Mouse (Mus musculus) left cerebral cortex, adult 8-10 months (tissue): Measurements from ENCODE around the gene Prkca. TPM values are rescaled to one million over a fixed set of nuclear protein-coding genes. Genes with fewer than 3 reads are reported as not detected.

Source experiments
- DNase-seq, 2 experiments: peaks; one replicate each; pipeline ENCODE4 v3.0.0; 2022; ENCODE audit warnings: low spot score in 2 of 2
- total RNA-seq, 4 experiments: library from RNA; stranded (reverse); gene quantifications; 2 replicates each; pipeline ENCODE4 v1.2.4; 2022

Gene Prkca
- total RNA-seq, 4 experiments from 2014 or later, result 132 to 162 (median 144) TPM

DNA sequence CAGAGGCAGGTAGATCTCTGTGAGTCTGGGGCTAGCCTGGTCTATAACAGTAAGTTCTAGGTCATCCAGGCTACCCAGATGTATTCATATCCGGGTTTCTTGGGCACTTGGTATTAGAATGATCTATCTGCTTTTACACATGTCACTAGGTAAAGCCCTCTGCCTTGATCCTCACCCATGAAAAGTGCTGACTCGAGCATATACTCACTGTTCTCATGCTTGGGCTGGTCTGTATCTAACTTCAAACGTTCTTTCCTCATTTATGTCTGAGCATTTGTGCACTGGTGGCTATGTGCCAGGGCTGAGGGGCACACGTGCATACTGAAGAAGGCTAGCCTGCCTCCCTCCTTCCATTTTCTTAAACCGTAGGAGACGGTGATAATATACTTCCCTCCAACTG lies 272.5 kb downstream of the Prkca start:
- DNase-seq, result no peak

DNA sequence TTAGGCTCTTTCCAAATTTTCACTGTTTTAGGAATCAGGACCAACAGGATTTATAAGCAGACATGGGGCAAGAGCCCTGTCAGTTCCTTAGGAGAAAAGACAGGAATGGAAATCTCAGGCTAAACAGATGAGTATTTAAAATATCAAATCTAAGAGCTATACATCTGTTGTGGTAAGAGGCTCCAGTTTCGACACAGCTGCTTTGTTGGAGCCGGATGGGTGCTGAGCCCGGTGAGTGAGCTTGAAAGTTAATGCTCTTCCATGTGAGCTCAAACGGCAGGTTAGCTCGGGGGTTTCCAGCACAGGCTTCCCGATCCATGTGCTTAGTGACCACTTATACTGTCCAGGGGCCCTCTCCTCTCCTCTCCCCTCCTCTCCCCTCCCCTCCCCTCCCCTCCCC lies 273.7 kb downstream of the Prkca start:
- DNase-seq, result no peak

DNA sequence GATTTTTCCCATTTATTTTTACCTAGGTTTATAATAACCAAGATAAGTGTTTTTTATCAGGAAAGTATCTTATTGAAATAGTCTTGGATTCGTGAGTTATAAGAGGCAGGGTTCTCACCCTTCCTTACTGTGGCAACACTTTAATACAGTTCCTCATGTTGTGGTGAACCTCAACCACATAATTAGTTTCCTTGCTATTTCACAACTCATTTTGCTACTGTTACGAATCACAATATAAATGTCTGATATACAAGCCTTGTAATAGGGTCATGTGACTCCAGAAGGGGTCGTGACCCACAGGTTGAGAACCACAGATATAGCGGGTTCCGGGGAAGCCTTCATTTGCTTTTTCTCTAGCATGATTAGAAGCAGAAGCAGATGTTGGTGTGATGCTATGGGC lies 275.3 kb downstream of the Prkca start:
- DNase-seq, result no peak

DNA sequence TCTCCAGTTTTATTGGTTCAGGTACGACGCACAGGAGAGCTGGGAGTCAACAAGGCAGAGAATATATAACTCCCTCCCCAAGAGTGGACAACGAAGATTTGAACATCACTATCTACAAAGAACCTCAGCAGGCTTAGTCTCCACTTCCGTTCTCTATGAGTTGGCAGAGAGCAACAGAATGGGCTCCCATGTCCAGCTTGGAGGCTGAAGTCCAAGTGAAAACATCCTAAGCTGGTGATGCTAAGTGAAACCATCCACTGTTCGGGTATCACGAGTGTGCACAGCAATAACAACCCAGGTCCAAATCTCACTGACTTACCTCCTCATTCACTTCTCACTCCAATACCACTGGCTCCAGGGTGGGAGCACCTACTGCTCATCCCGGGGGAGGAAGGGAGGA lies 276.6 kb downstream of the Prkca start:
- DNase-seq, result no peak

DNA sequence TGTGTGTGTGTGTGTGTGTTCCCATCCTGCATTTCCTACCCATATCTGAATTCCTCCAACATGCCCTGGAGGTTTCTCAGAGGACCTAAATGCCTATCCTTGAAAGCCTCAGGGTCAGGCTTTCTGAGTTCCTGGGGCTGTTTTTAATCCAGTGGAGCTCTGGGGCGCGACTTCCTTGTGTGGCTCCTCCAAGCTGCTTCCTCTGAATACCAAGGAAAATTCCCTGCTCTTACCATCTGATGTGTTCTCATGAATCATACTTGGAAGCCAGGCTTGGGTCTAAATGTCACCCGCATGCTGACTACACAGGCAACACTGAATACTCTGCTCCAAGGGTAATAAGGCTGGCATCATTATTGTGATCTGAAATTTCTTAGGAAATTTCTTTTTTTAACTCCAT lies 279.3 kb downstream of the Prkca start:
- peak in 1 of 2 experiments; percentile 41 for DNase-seq

DNA sequence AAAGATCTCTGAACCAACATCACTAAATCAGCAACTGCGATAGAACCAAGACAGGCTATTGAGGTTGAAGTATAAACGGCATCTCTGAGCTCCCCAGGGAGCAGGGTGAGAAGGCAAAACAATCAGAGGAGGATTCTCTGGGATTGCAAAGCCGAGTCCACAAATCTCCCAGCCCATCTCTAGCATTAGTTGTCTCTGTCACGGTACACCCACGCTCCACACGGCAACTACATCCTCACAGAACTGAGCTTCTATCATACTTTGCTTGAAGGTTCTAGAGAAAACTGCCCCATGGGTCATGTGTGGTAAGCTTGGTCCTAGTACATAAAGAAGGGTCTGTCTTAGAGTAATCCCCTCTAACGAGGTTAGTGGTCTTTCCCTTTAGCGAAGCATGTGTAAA lies 280.6 kb downstream of the Prkca start:
- DNase-seq, result no peak

DNA sequence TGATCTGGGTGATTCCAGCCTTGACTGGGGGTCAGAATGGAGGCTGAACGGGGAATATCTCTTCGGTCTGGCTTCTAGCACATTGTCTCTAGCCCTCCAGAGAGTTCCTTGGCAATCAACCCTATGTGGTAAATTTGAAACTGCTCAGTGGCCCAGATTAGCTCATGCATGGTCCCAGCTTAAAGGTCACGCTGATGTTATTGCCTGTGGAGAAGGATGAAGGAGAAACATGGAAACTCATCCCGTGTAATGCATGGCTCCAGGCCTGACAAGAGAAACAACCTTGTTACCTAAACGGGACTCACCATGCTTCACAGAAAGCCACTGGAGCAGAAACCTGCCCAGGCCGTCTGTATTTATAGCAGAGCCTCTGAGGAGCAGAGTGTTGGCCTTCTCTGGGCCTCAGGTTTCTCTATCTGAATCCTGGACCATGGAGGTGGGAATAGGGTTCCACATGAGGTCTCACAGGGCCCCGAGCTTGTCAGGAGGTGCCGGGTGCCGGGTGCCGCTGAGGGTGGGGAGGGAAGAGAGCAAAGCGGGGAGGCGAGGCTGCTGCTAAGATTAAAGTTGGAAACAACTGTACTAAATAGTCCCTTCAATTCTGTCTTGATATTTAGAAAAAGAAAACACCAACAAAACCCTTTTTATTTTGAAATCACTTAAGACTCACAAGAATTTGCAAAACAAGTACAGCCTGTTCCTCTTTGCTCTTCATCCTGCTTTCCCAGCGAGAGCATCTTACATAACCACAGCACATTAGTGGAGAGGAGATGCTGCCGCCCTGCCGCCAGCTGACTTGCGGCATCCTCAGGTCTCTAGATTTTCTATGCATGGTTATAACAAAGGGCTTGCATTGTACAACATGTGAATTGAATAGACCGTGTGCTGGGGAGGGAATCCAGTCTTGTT lies 281.9 kb downstream of the Prkca start:
- DNase-seq, result peak in 1 of 2 experiments; percentile 71

DNA sequence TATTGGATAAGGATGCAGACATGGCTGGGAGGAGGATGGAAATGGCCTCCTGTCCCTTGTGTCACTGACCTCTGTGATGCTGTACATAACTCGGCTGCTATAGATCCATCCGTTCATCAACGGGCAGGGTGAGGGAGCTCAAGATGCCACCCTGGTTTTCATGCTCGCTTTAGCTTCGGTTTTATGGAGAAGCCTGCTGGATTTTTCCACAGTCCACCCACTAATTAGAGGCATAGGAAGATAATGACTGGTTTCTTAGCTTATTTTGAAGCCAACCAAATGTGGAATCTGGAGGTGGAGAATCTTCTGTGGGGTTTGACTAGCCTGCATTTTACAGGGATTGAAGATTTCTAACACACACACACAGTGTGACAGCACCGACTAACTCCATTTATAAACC lies 286.6 kb downstream of the Prkca start:
- no peak for DNase-seq

DNA sequence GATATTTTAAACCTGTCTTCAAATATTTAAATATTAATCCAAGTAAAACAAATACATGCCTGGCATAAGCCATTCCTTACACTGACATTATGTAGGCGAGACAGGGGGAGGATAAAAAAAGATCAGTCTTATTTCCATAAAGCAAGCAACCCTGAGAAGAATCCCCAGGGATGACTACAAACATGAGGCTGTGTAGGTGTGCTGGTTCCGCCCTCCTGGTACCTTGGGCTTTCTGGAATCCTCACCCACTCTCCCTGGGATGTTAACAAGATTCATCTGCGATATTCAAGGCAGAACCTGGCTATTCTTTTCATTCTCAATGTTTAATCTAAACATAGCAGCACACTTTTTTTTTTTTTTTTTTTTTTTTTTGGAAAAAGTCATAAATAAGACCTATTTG lies 289.1 kb downstream of the Prkca start:
- DNase-seq, result peak in 1 of 2 experiments; percentile 67

DNA sequence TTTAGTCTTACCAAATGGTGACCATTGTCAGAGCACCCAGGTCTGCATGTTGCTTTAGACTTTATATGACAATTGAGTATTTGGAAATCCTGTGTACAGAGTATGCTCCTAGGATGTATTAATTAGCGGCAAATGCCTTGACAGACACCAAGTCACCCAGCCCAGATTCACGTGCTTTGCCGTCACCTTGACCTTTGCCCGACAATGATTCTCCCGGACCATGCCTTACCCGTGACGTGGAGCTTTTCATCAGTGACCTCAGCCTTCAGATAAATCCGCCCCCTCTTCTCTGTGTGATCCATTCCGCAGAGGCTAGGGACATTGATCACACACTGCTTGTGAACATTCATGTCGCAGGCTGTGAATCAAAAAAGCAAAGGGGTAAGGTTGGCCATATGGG lies 290.0 kb downstream of the Prkca start:
- no peak for DNase-seq

DNA sequence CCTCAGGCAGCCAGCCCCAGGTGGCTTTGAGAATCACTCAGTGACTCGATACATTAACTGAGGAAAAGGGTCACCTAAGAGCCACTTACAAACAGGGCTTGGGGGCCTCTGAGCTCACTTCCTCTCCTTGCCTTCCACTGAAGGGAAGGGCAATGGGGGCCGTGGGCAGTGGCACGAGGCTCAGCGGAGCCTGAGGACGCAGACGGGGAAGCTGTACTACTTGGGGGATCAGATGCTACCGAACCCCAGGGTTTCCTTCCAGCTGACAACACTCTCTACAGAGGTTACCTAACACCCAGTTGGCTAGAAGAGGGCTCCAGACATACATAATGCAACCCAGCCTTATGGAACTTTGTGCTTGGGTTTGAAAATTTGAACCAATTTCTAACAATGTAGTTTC lies 302.1 kb downstream of the Prkca start:
- no peak for DNase-seq

DNA sequence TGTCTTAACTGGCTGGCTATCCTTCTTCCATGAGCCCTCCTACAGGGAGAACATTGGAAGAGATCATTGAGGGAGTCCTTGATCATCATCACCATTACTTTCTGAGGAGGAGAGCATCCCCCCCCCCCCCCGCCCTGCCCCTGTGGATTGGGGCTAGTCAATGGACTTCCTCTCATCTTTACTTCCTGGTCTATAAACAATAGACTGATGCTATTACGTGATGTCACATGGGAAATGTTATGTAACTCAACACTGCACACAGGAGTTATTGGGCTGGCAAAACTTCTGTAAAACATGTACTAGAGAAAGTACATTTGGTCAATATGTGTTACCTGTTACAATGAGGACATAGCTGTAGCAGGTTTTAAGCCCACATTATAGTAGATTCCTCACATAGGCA lies 302.9 kb downstream of the Prkca start:
- no peak for DNase-seq

DNA sequence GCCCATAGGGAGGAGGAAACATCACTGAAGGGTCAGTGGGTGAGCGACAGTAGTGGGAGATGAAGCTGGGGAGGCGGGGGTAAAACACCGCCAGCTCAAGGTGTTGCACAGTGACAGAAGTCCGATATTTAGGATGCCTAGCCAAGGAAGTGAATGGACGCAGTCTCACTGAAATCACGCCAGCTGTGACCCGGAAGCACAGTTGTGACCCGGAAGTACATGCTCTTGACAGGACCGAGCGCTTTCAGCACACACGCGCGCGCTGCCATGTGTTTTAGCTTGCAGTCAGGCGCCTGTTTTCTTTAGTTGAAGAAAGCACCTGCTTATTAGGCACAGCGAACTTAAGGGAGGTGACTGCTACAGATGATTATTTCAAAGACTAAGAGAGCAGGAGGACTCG lies 304.0 kb downstream of the Prkca start:
- DNase-seq, result no peak

DNA sequence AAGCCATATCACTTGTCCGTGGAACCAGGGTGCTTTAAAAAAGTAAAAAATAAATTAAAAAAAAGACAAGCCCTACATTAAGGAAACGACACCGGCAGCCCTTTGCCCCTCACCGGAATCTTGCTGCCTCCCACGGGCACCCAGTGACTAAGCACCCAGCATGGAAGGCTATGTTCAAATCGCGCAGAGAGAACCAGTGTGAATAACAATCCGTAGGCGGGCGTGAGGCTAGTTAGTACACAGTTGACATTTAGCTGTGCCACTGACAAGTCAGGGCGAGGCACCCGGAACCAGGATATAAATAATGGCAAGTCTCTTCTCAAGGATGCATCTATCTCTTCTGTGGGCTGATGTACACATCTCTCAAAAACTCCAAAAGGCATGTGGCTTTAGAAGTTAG lies 304.7 kb downstream of the Prkca start:
- peak in 1 of 2 experiments; percentile 68 for DNase-seq

DNA sequence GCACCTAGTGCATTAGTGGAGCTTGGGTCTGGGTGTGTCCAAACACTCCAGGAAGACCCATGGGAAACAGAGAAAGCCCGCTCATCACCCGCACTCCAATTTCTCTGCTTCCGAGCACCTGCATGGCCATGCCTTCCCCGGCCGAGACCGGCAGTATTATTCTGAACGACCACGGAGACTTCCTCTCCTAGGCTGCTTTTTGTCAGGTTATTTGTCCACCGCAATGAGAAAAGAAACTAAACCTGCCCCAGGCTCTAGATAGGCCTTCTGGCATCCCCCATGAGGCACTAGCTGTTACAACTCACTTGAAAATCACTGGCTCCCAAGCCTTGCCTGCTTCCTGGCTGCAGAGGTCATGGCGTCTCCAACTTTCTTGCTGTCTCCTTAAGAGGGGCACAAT lies 307.4 kb downstream of the Prkca start:
- no peak for DNase-seq

DNA sequence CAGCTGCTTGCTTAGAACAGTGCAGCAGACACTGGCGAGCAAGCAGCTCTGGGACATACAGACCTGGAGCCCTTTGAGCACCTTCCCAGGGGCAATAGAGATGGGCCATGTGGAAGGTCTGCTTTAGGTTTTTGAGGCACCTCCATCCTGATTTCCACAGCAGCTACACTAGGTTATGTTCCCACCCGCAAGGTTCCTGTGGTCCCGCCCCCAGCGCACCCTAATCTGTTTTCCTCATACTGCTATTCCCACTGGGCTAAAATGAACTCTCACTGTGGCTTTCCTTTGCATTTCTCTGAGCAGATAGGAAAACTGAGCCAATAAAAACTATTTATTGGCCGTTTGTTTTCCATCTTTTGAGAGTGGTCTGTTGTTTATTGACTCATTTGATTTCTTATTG lies 308.0 kb downstream of the Prkca start:
- no peak for DNase-seq

DNA sequence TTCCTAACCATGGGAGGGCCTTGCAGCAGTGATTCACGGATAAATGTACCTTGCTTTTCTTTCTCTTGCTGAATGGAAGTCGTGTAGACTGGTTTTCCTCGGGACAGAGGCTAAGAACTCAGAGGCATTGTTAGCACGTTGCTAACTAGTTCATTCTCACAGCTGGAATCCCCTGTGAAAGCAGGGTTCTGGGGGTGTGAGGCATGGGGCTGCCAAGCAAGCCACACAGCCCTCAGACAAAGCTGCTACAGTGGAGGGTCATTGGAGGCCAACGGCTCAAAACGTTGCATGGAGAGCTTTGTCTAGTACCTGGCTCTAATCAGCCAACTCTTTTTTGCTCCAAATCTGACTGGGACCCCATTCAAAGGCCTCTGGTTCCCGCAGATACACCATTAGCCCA lies 309.4 kb downstream of the Prkca start:
- DNase-seq, result no peak

DNA sequence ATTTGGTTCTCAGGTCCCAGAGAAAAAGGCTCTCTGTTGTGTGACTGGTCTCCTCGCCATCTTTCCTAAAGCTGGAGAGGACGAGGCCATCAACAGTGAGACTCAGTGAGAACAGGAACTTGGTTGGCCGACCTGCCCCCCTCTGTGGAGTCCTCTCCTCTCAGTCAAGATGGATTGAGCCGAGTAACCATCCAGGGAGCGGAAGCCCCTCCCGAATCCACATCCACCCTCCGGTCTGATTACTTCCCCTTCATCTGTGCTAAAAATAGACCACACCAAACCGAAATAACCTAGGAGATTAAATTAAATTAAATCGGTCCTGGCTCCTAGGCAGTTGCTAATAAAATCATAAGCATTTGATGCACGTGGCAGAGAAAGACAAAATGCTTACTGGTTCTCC lies 311.2 kb downstream of the Prkca start:
- DNase-seq, result no peak

DNA sequence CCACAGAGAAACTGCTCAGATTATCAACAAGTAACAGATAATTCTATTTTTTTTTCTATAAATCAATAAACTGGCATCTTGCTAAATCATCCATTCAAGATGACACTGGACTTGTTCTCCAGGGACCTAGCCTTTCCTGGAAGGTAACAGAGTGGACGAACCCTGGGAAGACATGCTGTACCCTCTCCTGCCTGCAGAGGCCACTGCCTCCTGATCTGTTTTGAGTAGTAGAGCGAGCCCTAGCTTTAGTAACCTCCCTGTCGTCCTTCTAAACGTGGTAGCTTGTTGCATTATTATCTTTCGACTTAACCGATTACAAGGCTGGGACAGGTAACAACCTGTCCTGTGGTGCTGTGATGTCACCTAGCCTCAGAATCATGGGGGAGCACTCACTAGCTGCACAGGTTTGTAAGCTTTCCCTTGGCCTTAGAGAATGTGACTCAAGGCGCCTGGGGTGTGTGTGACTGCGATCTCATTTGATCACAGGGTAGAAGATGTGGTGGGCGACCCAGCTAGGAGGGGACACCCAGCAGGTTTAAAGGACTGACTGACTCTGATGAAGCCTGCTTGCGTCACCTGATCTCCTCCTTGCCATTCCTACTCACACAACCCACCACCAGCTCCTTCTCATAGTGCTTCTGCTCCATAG lies 312.6 kb downstream of the Prkca start:
- DNase-seq, result peak; percentile 38 to 46

DNA sequence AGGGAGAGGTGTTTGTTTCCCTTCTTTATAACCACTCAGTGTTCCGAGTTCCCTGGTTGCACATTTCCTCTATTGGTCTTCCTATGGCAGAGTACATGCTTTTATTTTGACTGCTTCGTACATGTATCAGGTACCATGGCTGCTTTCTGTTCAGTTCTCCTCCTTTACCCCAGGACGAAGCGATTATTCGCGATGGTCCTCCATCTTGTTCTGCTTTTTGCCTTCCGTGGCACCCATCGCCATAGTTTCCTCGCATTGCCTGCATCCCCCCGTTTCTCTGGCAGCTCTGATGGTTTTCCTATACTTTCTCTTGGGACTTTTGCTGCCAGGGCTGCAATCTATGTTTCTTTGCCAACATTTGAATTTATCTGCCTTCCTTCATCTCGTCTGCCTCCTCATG lies 314.4 kb downstream of the Prkca start:
- no peak for DNase-seq

DNA sequence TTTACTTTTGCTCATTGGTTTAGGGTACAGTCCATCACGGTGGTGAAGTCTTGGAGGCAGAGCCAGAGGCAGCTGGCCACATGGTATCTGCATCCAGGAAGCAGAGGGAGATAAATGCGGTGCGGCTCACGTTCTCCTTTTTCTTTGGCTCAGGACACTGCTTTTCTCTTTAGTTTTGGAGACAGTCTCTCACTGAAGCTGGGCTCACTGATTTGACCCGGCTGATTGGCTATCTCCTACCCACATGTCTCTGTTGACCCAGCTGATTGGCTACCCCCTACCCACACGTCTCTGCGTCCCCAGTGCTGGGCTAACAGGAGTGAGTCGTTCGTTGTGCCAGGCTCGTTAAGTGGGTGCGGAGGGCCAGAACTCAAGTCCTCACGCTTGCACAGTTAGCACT lies 315.3 kb downstream of the Prkca start:
- DNase-seq, result peak in 1 of 2 experiments; percentile 41

DNA sequence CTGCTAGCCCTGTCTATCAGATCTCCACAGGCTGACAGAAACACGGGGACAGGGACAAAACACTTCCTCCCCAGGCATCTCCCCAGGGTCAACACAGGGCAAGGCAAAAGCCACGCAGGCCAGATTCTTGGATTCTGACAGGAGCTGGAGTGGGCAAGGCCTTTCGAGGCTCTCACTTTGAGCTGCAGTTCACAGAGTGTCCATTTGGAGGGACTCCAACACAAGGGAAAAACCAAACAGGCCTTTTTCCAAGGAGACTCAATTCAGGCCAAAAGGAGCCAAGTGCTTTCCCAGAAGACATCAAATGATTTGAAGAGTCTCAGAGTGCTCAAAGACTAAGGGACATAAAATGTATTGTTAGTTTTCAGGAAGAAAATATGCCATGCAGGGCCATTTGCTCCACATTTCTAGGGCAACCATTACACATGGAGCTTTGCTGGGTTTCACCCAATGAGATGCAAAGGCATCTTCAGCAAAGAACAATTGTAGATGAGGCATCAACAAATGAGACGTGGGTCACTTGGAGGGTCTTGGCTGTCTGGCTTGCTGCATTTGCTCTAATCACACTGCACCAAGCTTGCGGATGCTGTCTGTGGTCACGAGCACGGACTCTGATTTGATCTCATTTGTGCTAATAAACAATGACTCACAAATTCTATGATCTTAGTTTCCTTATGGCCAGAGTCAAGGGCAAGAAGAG lies 317.9 kb downstream of the Prkca start:
- DNase-seq, result peak; percentile 45 to 46
